Mouse (Mus musculus): ENCODE measurements around the gene Tmbim6. TPM values are rescaled to one million over a fixed set of nuclear protein-coding genes. Genes with fewer than 3 reads are reported as not detected.

Tmbim6 gene
- polyA plus RNA-seq (2015; fragmentation: Nextera tagmentation; extraction: Ambion mirVana): 273 and 290 TPM in 2 replicates

DNA sequence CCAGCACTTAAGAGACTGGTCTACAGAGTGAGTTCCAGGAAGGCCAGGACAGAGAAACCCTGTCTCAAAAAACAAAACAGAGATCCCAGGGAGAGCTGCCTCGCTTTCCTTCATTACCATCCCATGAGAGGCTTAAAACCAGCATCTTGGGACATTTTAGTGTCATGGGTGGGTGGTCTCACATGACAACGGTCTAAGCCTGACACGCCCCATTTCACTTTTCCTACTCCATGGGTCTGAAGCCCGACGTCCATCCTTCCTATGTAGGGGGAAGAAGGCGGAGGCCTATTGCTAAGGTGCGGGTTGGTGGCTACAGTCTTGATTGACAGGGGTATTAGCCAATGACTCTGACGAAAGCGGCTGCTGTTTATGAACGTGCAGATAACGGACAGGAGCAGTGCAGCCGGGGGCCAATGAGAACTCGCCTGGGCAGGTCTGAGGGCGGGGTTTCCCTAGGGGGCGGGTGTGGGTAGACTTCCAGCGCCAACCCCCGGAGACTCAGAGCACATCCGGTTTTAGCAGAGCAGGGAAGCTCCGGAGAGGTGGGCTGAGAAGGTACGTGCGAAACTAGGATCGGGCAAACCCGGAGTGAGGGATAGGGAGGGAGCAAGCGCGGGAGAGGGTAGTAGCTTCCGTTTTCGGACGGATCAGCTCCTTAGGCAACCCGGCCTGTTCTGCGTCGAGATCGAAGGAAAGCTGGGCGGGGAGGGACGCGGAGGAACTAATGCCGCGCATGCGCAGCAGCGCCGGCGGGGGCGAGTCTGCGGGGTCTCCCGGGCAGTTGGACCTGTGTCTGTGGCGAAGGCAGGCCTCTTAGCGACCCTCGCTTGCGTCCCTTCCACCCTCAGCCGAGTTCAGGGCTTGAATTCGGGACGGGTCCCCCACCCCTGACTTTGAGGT is at the start of gene Tmbim6:
Gene Tmbim6, plus strand, starts transcription at position 397 of the 900 bp plus-strand sequence.
- peak within 1 kb of the TSS; percentile 93 for H3K9ac ChIP-seq (ENCODE audit: low read length)
- H3K4me2 ChIP-seq (ENCODE audit: low read depth, low read length): peak within 1 kb of the TSS; percentile 94
- H3K4me3 ChIP-seq (ENCODE audit: low read length): peak within 1 kb of the TSS; percentile 96
- H3K4me1 ChIP-seq (ENCODE audit: control insufficient read depth, insufficient read depth, low read length): peaks cover 40% of the 10 kb centered on the region
- peak within 1 kb of the TSS; percentile 94 for H3K27ac ChIP-seq (ENCODE audit: low read length)
- H3K9me3 ChIP-seq (replicated peaks; ENCODE audit: control insufficient read depth, low read length): no peaks in the 10 kb centered on the region
- ATAC-seq (replicated peaks; ENCODE audit: extremely low read depth, insufficient read depth, low FRiP score): peak; percentile 100
- H3K36me3 ChIP-seq (ENCODE audit: control insufficient read depth, insufficient read depth): no peaks in the 10 kb centered on the region
- under 1% methylated on average over 51 of the region's 51 CpGs for WGBS
- H3K27me3 ChIP-seq (ENCODE audit: control insufficient read depth, insufficient read depth, low read length): no peaks in the 10 kb centered on the region

DNA sequence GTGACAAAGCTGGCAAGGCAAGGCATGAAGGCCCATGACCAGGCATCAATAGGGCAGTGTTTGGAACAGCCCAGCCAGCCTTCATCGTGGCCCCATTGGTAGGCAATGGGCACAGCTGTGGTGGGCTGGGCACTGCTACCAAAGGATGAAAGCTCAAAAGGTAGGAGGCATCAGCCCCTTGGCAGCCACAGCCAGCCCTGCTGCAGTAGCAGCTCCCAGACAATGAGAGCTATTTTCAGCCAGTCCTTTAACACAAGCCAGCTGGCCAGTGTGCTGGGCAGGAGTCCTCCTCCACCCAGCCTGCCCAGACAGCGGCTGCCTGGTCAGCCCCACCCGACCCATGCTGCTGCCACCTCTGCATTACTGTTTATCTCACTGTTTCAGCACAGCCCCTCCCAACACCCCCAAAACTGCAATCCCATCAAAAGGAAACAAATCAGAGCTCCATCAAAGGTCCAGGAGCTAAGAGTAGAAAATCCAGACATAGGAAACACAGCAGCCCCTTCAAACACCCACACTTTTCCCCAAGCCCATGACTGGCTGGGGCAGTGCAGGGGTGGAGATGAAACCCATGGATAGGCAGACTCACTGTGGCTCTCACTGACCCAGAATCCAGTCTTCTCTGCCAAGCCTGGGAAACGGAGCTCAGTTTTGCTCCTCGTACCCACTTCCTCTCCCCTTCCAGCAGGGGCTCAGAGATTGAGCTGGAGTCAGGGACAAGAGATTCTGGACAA is 49.1 kb upstream of the Tmbim6 start:
- H3K27ac ChIP-seq (ENCODE audit: low read length): peak overlapping the region; percentile 91

DNA sequence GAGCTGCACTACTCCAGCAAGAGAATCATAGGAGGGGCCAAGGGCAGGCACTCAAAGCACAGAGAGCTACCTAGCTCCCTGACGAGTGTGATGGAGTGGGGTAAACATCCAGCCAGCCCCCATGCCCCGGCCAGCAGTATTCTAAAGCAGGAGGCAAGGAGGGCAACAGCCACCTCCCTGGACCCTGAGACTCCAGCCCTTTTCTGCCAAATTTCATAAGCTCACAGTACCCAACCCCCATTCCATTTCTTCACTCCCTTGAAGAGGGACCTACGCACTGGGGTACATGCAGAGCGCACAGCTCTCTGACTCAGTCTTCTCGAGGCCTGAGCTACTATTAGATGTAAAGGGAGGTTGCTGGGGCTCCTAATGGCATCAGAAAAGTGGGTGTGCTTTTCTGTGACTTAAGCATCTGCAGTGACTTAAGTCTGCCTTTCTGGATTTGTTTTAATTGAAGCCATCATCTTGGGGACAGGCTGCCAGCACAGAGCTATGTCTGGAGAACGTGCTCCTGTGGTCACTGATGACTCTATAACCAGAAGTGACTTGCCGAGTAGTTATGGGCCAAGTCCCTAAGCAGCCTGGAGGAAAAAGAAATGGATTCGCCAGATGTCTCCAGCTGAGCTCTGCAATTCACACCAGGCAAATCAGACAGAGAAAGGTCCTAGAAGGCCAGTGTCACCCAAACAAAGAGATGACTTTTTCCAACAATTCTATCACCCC is 48.4 kb upstream of the Tmbim6 start:
- Histone ChIP-seq H3K9ac (ENCODE audit: low read length) (peak overlapping the region; percentile 67), H3K4me1 (ENCODE audit: control insufficient read depth, insufficient read depth, low read length) (peaks cover 66% of the 10 kb centered on the region), H3K36me3 (ENCODE audit: control insufficient read depth, insufficient read depth) (no peaks in the 10 kb centered on the region), H3K27ac (ENCODE audit: low read length) (peak overlapping the region; percentile 91), H3K27me3 (ENCODE audit: control insufficient read depth, insufficient read depth, low read length) (no peaks in the 10 kb centered on the region), H3K4me3 (ENCODE audit: low read length) (no peak overlapping the region), H3K4me2 (ENCODE audit: low read depth, low read length) (peak overlapping the region; percentile 46), H3K9me3 (replicated peaks; ENCODE audit: control insufficient read depth, low read length) (no peaks in the 10 kb centered on the region)
- ATAC-seq (replicated peaks; ENCODE audit: extremely low read depth, insufficient read depth, low FRiP score): peak; percentile 12; the same call in 1 of the 2 replicates
- WGBS: 45% methylated on average over 8 of the region's 8 CpGs

More for the DNA sequence above, 49.1 kb upstream of the Tmbim6 start:
- Histone ChIP-seq H3K4me2 (ENCODE audit: low read depth, low read length) (peak overlapping the region; percentile 46), H3K9ac (ENCODE audit: low read length) (peak overlapping the region; percentile 67), H3K9me3 (replicated peaks; ENCODE audit: control insufficient read depth, low read length) (no peaks in the 10 kb centered on the region), H3K36me3 (ENCODE audit: control insufficient read depth, insufficient read depth) (no peaks in the 10 kb centered on the region), H3K4me3 (ENCODE audit: low read length) (no peak overlapping the region; the same call in 1 of the 2 replicates), H3K27me3 (ENCODE audit: control insufficient read depth, insufficient read depth, low read length) (no peaks in the 10 kb centered on the region), H3K4me1 (ENCODE audit: control insufficient read depth, insufficient read depth, low read length) (peaks cover 68% of the 10 kb centered on the region)
- 19% methylated on average over 5 of the region's 5 CpGs for WGBS
- peak; percentile 89 for ATAC-seq (replicated peaks; ENCODE audit: extremely low read depth, insufficient read depth, low FRiP score)

DNA sequence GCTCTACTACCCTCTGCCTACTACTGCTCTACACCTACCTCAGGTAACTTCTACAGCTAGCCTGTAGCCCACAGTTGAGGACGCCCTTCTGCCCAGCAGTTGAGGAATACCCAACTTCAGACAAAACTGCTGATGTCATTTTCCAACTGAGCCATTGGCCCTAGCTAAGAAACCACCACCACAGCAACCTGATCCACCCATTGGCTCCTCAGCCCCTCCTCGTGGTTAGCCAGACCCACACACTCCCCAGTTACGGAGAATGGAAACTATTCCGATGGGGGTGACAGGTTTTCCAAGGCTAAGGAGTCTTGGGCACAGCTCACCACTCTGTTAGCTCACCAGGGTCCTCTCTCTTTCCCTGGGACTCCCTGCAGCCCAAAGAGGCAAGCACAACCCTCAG is 47.7 kb upstream of the Tmbim6 start:
- Histone ChIP-seq H3K36me3 (ENCODE audit: control insufficient read depth, insufficient read depth) (no peaks in the 10 kb centered on the region), H3K4me2 (ENCODE audit: low read depth, low read length) (no peak overlapping the region), H3K4me1 (ENCODE audit: control insufficient read depth, insufficient read depth, low read length) (peaks cover 61% of the 10 kb centered on the region), H3K27ac (ENCODE audit: low read length) (peak overlapping the region; percentile 91), H3K27me3 (ENCODE audit: control insufficient read depth, insufficient read depth, low read length) (no peaks in the 10 kb centered on the region), H3K4me3 (ENCODE audit: low read length) (no peak overlapping the region), H3K9me3 (replicated peaks; ENCODE audit: control insufficient read depth, low read length) (no peaks in the 10 kb centered on the region), H3K9ac (ENCODE audit: low read length) (no peak overlapping the region)
- ATAC-seq (replicated peaks; ENCODE audit: extremely low read depth, insufficient read depth, low FRiP score): no peak
- 54% methylated on average over 4 of the region's 4 CpGs for WGBS

DNA sequence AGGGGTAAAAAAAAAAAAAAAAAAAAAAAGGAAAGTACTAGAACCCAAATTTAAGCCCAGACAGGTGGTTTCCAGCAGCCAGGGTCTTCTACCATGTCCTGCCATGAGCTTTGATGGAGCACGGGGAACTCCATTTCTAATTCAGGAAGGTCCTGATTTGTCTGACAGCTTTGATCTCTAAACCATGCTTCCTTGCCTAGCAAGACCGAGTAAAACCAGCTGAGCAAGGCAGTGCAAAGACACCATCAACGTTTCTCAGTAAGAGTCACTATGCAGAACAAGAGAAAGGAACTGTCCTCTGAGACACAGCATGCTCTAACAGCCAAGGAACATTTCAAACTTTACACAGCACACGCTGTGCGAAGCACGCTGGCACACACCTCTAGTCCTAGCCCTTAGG is 41.1 kb upstream of the Tmbim6 start:
- no peaks in the 10 kb centered on the region for H3K36me3 ChIP-seq (ENCODE audit: control insufficient read depth, insufficient read depth)
- H3K4me3 ChIP-seq (ENCODE audit: low read length): no peak overlapping the region
- H3K27ac ChIP-seq (ENCODE audit: low read length): 0 out of 2 replicates have a peak overlapping the region, but pooled peaks have one; percentile 9
- no peaks in the 10 kb centered on the region for H3K9me3 ChIP-seq (replicated peaks; ENCODE audit: control insufficient read depth, low read length)
- no peaks in the 10 kb centered on the region for H3K27me3 ChIP-seq (ENCODE audit: control insufficient read depth, insufficient read depth, low read length)
- WGBS: 60% methylated on average over 6 of the region's 6 CpGs
- H3K4me2 ChIP-seq (ENCODE audit: low read depth, low read length): no peak overlapping the region
- H3K9ac ChIP-seq (ENCODE audit: low read length): no peak overlapping the region
- no peak for ATAC-seq (replicated peaks; ENCODE audit: extremely low read depth, insufficient read depth, low FRiP score)
- peaks cover 37% of the 10 kb centered on the region for H3K4me1 ChIP-seq (ENCODE audit: control insufficient read depth, insufficient read depth, low read length)

DNA sequence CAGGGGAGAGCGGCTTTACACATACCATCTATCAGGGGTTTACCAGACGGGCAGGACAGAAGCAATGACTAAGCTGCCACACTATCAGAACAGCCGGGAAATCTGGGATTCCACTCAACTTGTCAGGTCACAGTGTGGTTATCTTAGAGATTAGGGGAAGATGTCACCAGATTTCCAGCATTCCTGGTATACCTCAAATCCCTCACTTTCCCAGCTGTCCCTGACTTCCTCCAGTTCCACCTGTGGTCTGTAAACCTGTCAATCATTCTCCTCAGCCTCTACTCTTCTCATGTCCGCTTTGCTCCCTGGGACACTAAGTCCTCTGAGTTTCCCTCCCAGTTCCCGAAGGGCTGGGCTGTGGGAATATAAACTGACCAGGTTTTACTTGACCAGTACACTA is 40.4 kb upstream of the Tmbim6 start:
- H3K36me3 ChIP-seq (ENCODE audit: control insufficient read depth, insufficient read depth): no peaks in the 10 kb centered on the region
- ATAC-seq (replicated peaks; ENCODE audit: extremely low read depth, insufficient read depth, low FRiP score): no peak
- H3K4me2 ChIP-seq (ENCODE audit: low read depth, low read length): no peak overlapping the region
- H3K9ac ChIP-seq (ENCODE audit: low read length): no peak overlapping the region
- no peaks in the 10 kb centered on the region for H3K27me3 ChIP-seq (ENCODE audit: control insufficient read depth, insufficient read depth, low read length)
- H3K27ac ChIP-seq (ENCODE audit: low read length): no peak overlapping the region
- no peak overlapping the region for H3K4me3 ChIP-seq (ENCODE audit: low read length)
- no peaks in the 10 kb centered on the region for H3K9me3 ChIP-seq (replicated peaks; ENCODE audit: control insufficient read depth, low read length)
- H3K4me1 ChIP-seq (ENCODE audit: control insufficient read depth, insufficient read depth, low read length): peaks cover 40% of the 10 kb centered on the region
- 33% methylated on average over 5 of the region's 5 CpGs for WGBS

DNA sequence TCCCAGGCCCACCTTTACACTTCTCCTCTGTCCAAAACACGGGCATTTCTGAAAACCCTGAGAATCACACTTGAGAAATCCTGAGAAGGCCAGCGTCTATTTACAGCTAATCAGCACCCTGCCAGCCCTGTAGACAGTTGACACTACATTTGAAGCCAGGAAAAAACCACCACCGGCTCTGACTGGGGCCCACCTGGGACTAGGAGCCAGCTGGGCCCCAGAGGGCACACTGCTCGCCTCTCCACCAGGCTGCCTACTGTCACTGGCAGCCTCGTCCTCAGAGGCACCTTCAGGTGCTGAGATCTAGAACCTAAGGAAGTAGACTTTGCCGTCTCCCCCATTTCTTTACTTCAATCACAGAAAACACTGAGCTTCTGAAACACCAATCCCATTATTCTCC is 37.0 kb upstream of the Tmbim6 start:
- Histone ChIP-seq H3K9me3 (replicated peaks; ENCODE audit: control insufficient read depth, low read length) (no peaks in the 10 kb centered on the region), H3K36me3 (ENCODE audit: control insufficient read depth, insufficient read depth) (no peaks in the 10 kb centered on the region), H3K4me2 (ENCODE audit: low read depth, low read length) (no peak overlapping the region), H3K27ac (ENCODE audit: low read length) (peak overlapping the region; percentile 69), H3K9ac (ENCODE audit: low read length) (peak overlapping the region; percentile 24; the same call in 1 of the 2 replicates), H3K4me1 (ENCODE audit: control insufficient read depth, insufficient read depth, low read length) (peaks cover 44% of the 10 kb centered on the region), H3K4me3 (ENCODE audit: low read length) (no peak overlapping the region), H3K27me3 (ENCODE audit: control insufficient read depth, insufficient read depth, low read length) (no peaks in the 10 kb centered on the region)
- ATAC-seq (replicated peaks; ENCODE audit: extremely low read depth, insufficient read depth, low FRiP score): peak; percentile 67
- WGBS: 35% methylated on average over 6 of the region's 6 CpGs

DNA sequence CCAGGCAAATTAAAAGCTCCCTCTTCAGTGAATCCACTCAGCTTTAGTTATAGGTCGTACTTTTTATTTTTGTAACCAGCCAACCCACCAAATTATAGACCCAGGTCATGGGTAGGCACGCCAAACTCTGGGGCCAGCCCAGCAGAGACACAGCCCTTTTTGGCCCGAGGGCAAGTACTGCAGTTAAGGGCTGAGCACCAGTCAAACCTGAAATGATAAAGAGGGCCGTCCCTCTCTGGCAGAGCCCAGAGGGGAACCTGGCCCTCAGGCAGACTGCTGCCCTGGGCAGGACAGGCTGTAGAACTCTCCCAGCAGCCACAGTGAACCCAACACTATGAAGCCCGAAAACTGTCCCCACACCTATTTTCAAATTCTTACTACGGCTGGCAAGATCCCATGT is 36.2 kb upstream of the Tmbim6 start:
- 0 out of 2 replicates have a peak overlapping the region, but pooled peaks have one; percentile 28 for H3K9ac ChIP-seq (ENCODE audit: low read length)
- ATAC-seq (replicated peaks; ENCODE audit: extremely low read depth, insufficient read depth, low FRiP score): no peak

More for the DNA sequence above, 36.2 kb upstream of the Tmbim6 start:
- no peaks in the 10 kb centered on the region for H3K36me3 ChIP-seq (ENCODE audit: control insufficient read depth, insufficient read depth)
- H3K4me1 ChIP-seq (ENCODE audit: control insufficient read depth, insufficient read depth, low read length): peaks cover 44% of the 10 kb centered on the region
- peak overlapping the region; percentile 44 for H3K27ac ChIP-seq (ENCODE audit: low read length)
- H3K9me3 ChIP-seq (replicated peaks; ENCODE audit: control insufficient read depth, low read length): no peaks in the 10 kb centered on the region
- no peak overlapping the region for H3K4me3 ChIP-seq (ENCODE audit: low read length)
- WGBS: 43% methylated on average over 6 of the region's 6 CpGs
- H3K4me2 ChIP-seq (ENCODE audit: low read depth, low read length): no peak overlapping the region
- no peaks in the 10 kb centered on the region for H3K27me3 ChIP-seq (ENCODE audit: control insufficient read depth, insufficient read depth, low read length)
